Mouse (Mus musculus) CH12.LX (cell line): ENCODE measurements around the gene Mcl1.

ENCODE experiments used
- CHD2 ChIP-seq: IDR thresholded peaks from 2 replicates; pipeline ENCODE4 v1.6.1; 2011; ENCODE audit warnings: low read length, improper control_type of control experiment
- CTCF ChIP-seq, 2 experiments: IDR thresholded peaks in 1 of 2; conservative IDR thresholded peaks in 1 of 2; 2 replicates each; pipeline ENCODE4 v1.5.1; 2011 to 2012; ENCODE audit warnings: low read depth in 2 of 2, low read length in 2 of 2, improper control_type of control experiment in 1 of 2, inconsistent platforms in 1 of 2, mild to moderate bottlenecking in 1 of 2, moderate library complexity in 1 of 2
- MAX ChIP-seq: IDR thresholded peaks from 2 replicates; pipeline ENCODE4 v1.6.1; 2011; ENCODE audit warnings: low read length, improper control_type of control experiment
- USF1 ChIP-seq: IDR thresholded peaks from 2 replicates; pipeline ENCODE4 v1.6.1; 2014; ENCODE audit warnings: low read depth, mild to moderate bottlenecking, inconsistent platforms, low read length, improper control_type of control experiment
- ZC3H11A ChIP-seq: IDR thresholded peaks from 2 replicates; pipeline ENCODE4 v1.6.1; 2012; ENCODE audit warnings: low read depth, mild to moderate bottlenecking, inconsistent platforms, low read length, improper control_type of control experiment

- no peak for TF ChIP-seq ZC3H11A
- TF ChIP-seq CHD2 = no peak
- TF ChIP-seq MAX = no peak
- no peak for TF ChIP-seq CTCF (conservative IDR thresholded peaks at IDR 0.05 in 1 of 2, IDR thresholded peaks at IDR 0.05 in 1 of 2; ENCODE audit: low read depth in 2 of 2, low read length in 2 of 2)
- TF ChIP-seq USF1 = no peak
These were observed 51.4 kb downstream of the Mcl1 start for GRCm38 (mm10) chr3:95709967-95710366.
